Mouse (Mus musculus) right cerebral cortex, adult 18-20 months (tissue): ENCODE results near the gene Grm4.
A peak's percentile ranks its signal among the peaks of the same experiment; 100 is the strongest.

Experiments
- DNase-seq: peaks from one replicate; pipeline ENCODE4 v3.0.0; 2022; ENCODE audit warnings: mixed read lengths

Gene Grm4

GRCm38 (mm10) chr17:27549234-27549633, 28.0 kb upstream of the Grm4 start:
- DNase-seq, result no peak

GRCm38 (mm10) chr17:27547253-27547868, 26.2 kb upstream of the Grm4 start:
- no peak for DNase-seq

GRCm38 (mm10) chr17:27546574-27547085, 25.4 kb upstream of the Grm4 start:
- DNase-seq, result no peak

DNA sequence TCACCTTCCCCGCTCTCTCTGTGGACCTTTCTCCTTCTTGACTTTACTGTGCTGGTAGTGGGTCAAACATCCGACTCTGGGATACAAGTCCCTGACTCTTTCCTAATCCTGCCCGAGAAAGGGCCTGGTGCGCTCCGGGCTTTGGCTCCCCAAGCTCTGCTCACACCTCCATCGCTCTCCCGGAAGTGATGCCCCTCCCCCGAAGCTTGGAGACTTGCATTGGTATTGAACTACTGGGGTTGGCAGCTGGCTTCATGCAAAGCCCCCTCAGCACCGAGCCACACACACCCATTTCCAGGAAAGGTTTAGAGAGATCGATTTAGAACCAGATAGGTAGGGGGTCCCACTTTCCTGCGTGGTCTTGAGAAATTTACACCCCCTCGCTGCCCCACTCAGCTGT, 24.8 kb upstream of the Grm4 start:
- DNase-seq, result no peak

DNA sequence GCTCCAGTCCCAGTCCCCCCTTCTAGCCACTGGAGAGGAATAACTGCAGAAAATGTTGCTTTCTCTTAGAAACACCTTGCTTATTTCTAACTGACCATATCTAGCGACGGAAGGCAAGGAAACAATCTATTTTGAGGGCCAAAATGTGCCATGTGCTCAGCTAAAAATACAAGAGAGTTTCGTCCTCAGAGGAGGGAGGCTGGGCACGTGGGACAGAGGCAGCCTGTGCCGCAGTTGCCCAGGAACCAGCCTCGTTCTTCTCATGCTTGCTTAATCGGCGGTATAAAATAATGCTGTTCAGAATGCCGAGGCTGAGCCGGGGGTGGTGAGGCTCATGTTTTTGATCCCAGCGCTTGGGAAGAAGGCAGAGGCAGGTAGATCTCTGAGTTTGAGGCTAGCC, 23.3 kb upstream of the Grm4 start:
- DNase-seq, result peak; percentile 58

DNA sequence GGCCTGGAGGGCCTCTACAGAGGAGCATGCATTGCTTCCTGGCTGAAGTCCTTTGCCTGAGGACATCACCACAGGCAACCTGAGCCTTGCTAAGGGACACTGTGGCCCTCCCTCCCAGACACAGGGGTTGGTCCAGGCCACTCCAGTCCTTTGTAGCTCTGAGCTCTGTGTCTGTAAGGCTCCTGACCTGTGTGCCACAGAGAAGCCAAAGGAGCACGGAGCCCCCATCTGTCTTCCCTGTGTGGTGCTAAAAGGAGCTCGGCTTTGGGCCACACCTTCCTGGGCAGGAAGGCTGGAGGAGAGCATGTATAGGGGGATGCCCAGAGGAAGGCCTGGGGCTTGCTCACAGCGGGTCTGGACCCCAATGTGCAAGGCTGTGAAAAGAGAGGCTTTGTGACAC, 20.8 kb upstream of the Grm4 start:
- no peak for DNase-seq

DNA sequence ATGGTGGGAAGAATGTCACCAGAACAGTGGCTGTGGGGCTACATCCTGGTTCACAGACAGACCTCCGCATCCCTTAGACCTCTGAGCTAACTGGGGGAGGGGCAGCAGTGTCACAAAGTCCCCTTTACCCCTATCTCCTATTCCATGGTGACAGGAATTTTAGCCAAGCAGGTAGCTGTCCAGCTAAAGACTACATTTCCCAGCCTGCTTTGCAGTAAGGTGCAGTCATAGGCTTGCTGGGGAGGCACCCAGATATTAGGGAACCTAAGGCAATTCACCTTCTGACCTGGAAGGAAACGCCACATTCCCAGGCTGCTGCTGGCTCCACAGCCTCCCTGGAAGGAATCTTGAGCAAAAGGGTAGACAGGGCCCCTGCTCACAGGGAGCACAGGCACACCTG, 20.1 kb upstream of the Grm4 start:
- DNase-seq, result no peak

- DNase-seq, result peak; percentile 79
Observed at GRCm38 (mm10) chr17:27534718-27535117, 13.5 kb upstream of the Grm4 start.

DNA sequence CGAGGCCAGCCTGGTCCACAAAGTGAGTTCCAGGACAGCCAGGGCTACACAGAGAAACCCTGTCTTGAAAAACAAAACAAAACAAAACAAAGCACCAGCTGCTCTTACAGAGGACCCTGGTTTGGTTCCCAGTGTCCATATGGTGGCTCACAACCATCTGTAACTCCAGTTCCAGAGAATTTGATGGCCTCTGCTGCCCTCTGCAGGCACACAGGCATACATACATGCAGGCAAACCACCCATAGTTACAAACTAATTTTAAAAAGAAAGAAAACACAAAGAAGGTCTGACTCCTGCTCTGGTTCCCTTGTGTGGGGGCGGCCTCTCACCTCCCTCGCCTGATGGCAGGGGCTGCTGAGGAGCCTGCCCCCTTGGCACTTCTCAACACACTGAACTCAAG, 12.2 kb upstream of the Grm4 start:
- DNase-seq, result no peak

GRCm38 (mm10) chr17:27532095-27532494, 10.9 kb upstream of the Grm4 start:
- no peak for DNase-seq

GRCm38 (mm10) chr17:27528767-27529166, 7.6 kb upstream of the Grm4 start:
- DNase-seq, result no peak

DNA sequence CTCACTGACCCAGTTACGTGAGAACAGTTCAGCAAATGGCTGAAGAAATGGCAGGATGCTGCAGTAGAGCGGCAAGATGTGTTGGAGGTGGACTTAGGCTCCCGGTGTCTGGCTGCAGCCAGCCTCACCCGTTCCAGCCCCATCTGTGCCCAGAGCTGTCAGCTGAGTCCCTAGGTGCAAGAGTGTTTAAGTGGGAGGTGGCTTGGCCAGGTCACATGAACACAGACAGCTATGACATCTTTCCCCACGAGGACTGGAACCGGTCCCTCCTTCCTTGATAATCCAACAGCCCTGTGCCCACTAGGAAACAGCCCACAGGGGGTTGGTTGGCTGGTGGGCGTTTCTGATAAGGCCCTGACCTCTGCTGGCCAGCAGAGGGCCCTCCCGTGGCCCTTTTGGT, 6.8 kb upstream of the Grm4 start:
- DNase-seq, result no peak

DNA sequence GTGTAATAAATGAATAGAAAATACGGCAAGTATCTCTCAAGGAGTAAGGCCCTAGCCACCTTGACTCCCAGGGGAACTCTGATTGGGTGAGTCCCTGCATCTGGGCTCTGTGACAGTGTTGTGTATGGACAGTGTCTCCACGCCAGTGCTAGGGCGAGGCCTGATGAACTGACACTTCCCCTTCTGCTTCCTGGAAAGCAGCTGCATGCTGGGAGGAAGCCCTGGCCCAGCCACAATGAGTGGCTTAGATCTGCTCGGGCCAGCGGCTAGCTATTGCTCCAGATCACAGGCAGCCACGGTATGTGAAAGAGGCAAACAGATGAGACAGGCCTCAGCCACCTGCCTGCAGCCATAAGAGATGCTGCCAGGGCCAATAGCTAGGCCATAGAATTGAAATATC, 6.0 kb upstream of the Grm4 start:
- DNase-seq, result no peak

DNA sequence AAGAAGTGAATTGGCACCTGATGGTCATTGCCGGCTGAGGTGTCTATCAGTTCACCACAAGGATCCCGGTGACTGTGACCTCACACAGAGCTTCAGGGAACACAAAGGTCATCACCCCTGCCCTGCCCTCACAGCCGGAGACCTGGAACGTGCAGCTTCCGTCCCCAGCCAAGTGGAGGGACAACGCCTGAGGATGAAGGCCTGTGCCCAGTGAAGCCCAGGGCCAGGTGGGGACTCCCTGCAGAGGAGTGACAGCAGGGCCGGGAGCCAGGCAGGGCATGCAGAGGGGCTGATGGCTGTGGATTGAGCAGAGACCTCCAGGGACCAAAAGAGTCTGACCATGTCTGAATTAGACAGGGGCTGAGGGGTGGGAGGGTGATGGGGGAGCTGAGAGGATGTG, 1.9 kb upstream of the Grm4 start:
- DNase-seq, result no peak

GRCm38 (mm10) chr17:27520557-27520956, 646 bp downstream of the Grm4 start:
- peak; percentile 37 for DNase-seq

DNA sequence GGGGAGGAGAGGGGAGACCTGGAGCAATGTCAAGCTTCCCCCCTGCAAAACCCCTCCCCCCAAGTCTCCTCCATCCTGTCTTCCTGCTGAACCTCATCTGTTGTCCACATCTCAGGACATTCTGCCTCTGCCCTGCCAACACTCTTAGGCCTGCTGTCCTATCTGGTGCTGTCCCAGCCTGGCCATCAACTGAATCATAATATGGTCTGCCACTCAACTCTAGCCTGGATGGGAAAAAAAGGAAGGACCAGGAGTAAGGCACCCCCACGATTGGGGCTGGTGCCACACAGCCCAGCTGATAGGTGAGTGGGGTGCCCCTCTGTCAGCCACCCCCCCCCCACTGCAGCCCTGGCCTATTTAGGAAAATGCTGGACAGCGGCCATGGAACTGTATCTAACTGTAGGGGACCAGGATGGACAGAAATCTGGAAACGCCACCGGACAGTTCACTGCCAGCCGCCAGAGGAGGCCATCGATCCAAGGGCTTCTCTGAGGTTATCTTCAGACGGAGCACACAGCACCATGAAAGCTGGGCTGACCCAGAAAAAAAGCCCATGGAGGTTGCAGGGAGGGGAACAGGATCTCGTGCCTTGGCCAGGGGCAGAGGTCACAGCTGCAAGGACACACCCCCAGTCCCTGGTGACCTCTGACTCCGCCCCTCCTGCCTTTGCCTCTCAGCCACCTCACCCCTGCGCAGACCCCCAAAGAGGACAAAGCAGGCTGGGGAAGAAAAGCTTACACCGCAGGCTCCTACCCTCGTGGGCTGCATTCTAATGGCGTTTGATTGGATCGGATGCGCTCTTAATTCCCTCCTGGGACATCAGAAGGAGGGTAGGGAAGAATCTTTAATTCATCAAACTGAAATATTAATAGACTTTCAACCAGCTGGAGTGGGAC, 2.3 kb downstream of the Grm4 start:
- no peak for DNase-seq

DNA sequence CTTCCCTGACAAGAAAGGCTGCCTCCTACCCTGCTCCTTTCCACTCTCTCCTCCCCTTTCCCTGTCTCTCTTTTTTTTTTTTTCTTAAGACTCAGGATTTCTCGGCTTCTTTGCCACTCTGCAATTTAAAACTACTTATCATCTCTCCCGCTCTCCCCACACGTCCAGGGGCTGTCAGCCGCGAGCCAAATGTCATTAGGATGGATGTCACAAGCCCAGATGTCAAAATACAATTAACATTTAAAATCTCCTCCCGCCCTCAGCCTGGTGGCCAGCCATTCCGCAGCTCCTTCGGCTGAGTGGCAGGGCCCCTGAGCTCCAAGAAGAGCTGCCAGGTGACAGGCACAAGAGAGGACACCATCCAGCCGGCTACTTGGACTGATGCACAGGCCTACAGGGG, 2.9 kb downstream of the Grm4 start:
- DNase-seq, result no peak

DNA sequence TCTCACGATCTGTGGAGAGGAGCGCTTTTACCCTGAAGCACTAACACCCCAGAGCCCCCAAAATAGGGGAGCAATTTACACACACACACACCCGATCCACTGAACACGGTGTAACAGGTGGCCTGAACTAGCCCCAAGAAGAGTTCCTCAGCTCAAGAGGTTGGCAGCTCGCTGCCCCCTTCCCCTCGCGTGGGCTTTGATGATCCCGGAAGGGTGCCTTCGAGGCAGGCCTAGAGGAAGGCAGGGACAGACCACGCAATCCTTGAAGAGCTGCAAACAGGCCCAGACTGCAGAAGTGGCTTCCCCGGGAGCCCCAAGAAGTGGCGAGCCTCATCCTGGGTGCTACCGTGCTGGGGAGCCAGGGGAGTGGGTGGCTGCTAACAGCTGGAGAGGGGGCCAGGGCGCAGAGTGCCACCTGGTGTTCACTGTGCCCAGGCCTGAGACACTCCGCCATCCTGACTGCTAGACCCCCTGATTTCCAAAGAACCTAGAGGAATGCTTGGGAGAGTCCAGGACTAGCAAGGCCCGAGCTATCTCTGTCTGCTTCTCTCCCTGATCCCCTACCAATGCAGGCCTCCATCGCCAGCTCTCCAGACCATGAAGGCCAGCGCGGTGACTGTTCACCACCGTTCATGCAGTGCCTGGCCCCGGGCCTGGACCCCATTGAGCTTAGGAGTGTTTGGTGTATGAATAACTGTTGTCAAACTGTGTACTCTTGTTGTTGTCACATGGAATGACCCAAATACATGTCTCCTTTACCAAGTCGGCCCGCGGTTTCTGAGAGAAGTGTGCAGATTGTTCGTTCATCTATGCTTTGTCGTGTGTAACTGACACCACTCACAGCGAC, 7.1 kb downstream of the Grm4 start:
- peak; percentile 37 for DNase-seq

GRCm38 (mm10) chr17:27513279-27513915, 7.8 kb downstream of the Grm4 start:
- peak; percentile 41 for DNase-seq

DNA sequence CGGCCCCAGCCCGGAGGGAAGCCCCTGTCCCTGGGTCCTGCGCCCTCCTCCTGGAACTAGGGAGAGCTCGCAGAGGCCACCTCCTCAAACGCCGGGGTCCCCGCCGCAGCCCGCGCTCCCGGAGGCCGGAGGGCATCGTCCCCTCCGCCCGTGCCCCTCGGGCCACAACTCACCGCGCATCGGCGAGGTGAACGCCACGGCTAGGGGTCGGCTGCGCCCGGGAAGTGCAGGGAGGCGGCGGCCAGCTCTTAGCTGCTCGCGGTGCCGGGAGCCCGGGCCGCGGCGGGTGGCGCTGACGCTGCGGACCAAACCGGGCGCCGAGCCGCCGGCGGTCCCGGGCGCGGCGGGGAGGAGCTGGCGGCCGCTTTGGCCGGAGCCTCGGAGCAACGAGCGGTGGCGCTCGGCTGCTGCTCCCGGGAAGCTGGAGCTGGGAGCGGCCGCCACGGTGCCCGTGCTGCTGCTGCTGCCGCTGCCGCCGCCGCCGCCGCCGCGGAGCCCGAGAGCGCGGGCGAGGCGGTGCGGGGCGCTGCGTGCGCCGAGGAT, 8.5 kb downstream of the Grm4 start:
- DNase-seq, result peak; percentile 22

- peak; percentile 57 for DNase-seq
Observed at GRCm38 (mm10) chr17:27511865-27512618, 9.2 kb downstream of the Grm4 start.
